Mouse (Mus musculus) T-helper 1 cell (primary cell): ENCODE results near the gene Ncam1.

Experiments
- in situ Hi-C: fragments of 300-600 bp; cut with MboI, MseI; formaldehyde crosslinking; loops from one replicate; pipeline ENCODE4 v1.15.1; 2025; ENCODE audit warnings: high pct_unique_total_duplicates

Gene Ncam1

GRCm38 (mm10) chr9:49510666-49511065 lies 288.1 kb downstream of the Ncam1 start:
- in situ Hi-C loops: no loop called here

DNA sequence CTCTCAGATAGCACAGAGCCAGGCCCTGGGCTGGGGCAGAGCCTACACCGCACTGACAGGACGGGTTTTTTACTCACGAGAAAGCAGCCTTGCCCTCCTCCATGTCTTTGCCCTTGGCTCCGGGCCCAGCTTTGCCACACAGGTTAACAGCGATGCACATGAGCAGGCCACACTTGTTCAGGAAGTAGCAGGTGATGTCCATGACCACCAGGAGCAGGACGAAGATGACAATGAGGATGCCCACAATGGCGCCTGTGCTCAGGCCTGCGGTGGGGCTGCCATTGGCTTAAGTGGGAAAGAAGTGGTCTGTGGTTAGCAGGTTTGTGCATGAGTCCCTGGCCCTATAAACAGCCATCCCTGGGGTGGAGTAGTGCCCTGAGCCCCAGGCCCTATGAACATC lies 289.1 kb downstream of the Ncam1 start:
- in situ Hi-C loops: no loop called here

DNA sequence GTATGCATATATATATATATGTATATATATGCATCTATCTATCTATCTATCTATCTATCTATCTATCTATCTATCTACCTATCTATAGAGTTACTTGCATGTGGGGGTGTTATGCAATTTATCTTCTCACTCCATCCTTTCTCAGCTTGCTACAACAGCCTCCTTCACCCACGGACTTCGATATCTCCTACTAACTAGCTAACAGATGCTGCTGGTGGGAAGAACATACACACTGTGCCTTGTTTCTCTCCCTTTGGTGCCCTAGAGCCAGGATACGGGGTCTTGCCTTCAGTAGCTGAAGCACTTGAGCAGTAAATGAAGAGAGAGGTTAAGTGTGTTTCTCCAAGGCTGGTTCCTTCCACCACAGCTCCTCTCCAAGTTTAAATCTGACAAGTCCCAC lies 289.6 kb downstream of the Ncam1 start:
- in situ Hi-C loops: no loop called here

DNA sequence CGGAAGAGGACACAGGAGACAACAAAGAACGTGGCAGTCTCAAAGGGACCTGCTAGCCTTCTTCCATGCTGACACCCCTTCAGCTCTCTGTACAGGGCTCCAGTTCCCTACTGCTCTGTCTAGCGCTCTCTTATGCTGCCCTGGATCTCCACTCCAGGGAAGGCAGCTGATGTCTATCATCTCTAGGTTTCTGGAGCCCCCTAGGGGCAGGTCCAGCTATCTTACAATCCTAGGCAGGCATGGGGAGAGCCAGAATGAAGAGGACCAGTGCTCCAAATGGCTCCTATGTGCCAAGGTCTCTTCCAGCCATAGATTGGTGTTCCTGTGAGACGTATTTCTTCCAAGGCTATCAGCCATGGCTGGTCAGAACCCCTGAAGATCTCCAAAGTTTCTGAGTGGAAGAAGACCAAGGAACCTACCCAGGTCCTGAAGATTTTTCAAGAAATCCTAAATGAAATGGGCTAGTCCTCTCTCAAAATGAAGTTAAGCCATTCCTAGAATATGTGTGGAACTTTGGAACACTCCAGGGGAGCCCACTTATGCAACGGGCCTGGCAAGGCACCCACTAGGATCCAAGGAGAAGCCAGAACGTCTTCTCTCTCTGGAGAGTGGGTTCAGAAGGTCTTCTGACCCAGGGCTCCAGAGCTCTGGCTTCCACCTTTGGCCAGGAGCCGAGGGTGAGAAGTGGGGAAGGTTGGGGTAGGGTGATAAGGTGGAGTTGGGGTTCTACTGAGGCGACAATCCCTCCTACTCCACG lies 290.7 kb downstream of the Ncam1 start:
- in situ Hi-C loops: no loop called here

- in situ Hi-C loops: no loop called here
Observed at GRCm38 (mm10) chr9:49504658-49505057, 294.1 kb downstream of the Ncam1 start.

GRCm38 (mm10) chr9:49502245-49502644 lies 296.5 kb downstream of the Ncam1 start:
- in situ Hi-C loops: no loop called here

- in situ Hi-C loops: loop anchor here (10.0 kb wide), 2 partner anchors 855 to 935 kb away; no protein-coding TSS in a partner anchor
Observed at GRCm38 (mm10) chr9:49499878-49500277, 298.8 kb downstream of the Ncam1 start.

DNA sequence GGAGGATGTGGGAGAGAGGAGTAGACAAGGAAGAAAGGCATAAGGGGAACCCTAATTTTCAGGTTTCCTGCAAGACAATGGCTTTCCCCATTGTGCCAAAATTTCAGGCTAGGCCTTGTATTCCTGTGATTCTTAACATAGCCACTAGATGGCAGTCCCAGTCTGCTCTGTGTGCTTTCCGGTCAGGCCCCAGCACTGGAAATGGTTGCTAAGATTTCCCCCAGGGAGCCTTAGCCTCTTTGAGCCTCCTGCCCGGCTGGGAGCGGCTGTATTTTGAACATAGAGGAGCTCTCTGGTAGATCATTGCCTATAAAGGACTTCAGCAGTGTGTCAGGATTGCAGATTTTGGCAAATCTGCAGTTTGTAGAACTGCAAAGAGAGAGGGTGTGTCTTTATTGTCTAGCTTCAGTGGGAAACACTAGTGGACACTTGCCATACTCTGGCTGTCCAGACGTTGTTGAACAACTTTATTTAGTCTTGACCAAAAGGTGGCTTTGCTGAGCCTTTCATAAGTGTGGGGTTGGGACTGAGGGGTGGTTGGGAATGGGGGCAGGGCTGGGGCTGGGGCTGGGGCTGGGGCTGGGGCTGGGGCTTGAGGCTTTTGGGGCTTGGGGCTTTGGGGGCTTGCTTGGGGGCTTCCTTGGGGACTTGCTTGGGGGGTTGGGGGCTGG lies 304.6 kb downstream of the Ncam1 start:
- in situ Hi-C loops: loop anchor here (5.0 to 10.0 kb wide), 3 partner anchors 412 to 941 kb away; partner anchors contain the start of gene Tmprss5

- in situ Hi-C loops: loop anchor here (5.0 to 10.0 kb wide), 3 partner anchors 408 to 944 kb away; partner anchors contain the start of gene Tmprss5
Observed at GRCm38 (mm10) chr9:49490609-49491008, 308.1 kb downstream of the Ncam1 start.

- in situ Hi-C loops: no loop called here
Observed at GRCm38 (mm10) chr9:49488912-49489895, 309.5 kb downstream of the Ncam1 start.

- in situ Hi-C loops: no loop called here
Observed at GRCm38 (mm10) chr9:49488258-49488657, 310.5 kb downstream of the Ncam1 start.

- in situ Hi-C loops: no loop called here
Observed at GRCm38 (mm10) chr9:49487657-49487943, 311.1 kb downstream of the Ncam1 start.

- in situ Hi-C loops: no loop called here
Observed at GRCm38 (mm10) chr9:49486805-49487656, 311.7 kb downstream of the Ncam1 start.

DNA sequence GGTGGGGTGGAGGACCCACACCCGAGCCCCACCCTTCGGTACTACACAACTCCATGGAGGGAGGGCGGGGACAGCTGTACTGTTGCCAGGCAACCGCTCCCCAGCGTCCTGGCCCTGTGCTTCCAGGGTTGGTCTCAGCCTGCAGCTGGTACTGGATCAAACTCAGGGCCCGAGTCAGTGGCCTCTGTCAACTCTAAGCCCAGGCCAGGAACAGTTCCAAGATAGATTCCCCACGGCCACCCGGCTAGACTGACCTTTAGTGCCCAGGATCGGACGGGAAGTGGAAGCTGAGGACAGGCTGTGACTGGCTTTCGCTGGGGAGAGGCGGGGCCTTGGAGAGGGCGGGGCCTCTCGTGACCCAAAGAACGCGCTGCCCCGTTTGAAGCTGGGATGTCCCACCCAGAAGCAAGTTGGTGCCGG lies 312.8 kb downstream of the Ncam1 start, which contains the start of gene Ttc12:
TSS of gene Ttc12 (minus strand) at position 334 of the 420 bp plus-strand sequence.
- in situ Hi-C loops: no loop called here

DNA sequence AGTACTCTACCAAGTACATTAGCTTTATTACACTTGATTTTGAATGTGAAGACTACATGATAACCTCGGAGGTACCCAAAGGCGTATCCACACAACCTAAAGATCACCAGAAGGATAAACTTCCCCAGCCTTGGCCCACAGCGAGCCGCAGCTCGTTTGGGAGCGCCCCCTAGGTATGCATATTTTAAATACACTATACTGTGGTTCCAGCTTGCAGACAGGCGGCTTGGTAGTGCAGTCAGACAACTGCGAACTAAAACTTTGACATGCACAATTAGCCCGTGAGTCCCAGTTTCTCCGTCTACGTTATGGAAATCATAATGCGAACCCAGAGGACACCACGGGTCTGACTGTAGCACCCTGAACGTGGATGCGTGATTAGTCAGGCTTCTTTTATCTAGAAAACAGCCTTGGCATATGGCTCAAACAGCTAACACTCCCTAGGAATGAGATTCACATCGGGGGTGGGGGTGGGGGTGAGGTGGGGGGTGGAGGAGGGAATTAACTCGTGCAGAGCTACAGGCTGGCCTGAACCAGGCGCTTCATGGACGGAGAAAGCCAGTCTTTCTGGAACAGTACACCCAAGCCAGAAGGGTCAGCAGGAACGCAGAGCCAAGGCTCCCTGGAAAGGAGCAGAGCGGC lies 313.4 kb downstream of the Ncam1 start:
- in situ Hi-C loops: no loop called here

GRCm38 (mm10) chr9:49483316-49483715 lies 315.4 kb downstream of the Ncam1 start:
- in situ Hi-C loops: no loop called here

DNA sequence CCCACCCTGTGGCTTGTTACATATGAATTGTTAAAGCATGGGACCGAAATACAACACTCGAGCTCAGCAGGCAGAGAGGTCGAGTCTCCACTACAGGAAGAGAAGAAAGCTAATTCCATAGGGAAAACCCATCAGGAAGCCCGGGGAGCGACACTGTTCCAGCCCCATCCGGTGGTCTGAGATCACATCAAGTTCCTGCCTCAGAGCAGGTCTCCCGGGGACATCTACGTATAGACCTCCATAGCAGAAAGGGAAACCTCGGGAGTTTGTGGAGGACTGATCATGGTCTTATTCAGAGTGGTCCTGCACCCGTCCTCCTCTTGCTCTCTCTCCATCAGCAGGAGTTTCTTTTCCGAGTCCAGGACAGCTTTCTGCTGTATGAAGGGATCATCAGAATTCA lies 326.6 kb downstream of the Ncam1 start:
- in situ Hi-C loops: loop anchor here (25.0 kb wide), 1 partner anchor 1060 kb away; no protein-coding TSS in a partner anchor

- in situ Hi-C loops: loop anchor here (25.0 kb wide), 1 partner anchor 1059 kb away; no protein-coding TSS in a partner anchor
Observed at GRCm38 (mm10) chr9:49470946-49471345, 327.8 kb downstream of the Ncam1 start.

DNA sequence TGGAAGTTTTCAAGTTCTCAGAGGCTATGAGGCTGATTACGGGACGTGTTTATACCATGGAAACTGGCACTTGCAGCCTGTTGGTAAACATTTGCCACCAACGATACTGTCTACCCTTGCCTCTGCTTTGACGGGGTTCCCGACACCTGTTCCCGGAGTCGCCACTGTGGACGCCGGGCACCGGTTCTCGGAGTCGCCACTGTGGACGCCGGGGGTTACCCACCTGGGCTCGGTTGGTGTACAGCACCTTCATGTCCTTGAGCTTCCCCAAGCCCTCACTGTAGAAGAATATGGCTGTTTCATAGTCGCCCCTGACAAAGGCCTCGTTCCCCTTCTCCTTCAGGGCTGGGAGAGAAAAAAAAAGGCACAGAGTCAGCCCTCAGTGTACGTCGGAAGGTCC lies 328.7 kb downstream of the Ncam1 start:
- in situ Hi-C loops: loop anchor here (25.0 kb wide), 1 partner anchor 1058 kb away; no protein-coding TSS in a partner anchor

DNA sequence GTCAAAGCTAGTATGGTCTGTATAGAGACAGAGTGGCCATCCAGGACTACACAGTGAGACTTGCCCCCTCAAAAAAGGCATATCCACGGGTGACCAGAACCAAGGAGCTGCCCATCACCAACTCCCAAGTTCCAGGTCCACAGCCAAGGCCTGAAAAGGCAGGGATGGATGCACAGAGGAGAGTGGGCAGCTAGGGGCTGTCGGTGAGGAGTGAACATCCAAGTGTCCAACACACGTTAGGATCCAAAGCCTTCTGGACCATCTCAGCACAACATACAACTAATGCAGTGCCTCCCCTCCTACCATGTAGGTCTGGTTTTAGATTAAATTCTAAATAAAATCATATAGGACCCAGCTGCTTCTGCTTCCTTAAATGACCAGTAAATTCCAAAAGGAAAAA lies 342.6 kb downstream of the Ncam1 start:
- in situ Hi-C loops: loop anchor here (25.0 kb wide), 1 partner anchor 1044 kb away; no protein-coding TSS in a partner anchor
